Mouse (Mus musculus): ENCODE data around the gene Top2b.

- TF ChIP-seq CTCF (IDR thresholded peaks at IDR 0.05; ENCODE audit: control insufficient read depth, insufficient read depth, insufficient read length) (no peak), CEBPB (IDR thresholded peaks at IDR 0.05; ENCODE audit: low read depth) (no peak), MYOD1 (IDR thresholded peaks at IDR 0.05; ENCODE audit: control insufficient read depth, insufficient read length, low read depth) (no peak), USF1 (IDR thresholded peaks at IDR 0.05; ENCODE audit: low read depth) (no peak)
Measured at GRCm38 (mm10) chr14:16479521-16479920, 114.5 kb downstream of the Top2b start.
